Mouse (Mus musculus) kidney, adult 8-10 months (tissue): Measurements from ENCODE around the gene Gnptg.
A peak's percentile ranks its signal among the peaks of the same experiment; 100 is the strongest.

ENCODE experiments used
- DNase-seq, 2 experiments: peaks; one replicate each; pipeline ENCODE4 v3.0.0; 2022

Gnptg gene

GRCm38 (mm10) chr17:25188150-25189031 is 51.5 kb downstream of the Gnptg start, which contains the start of gene Unkl:
TSS of gene Unkl (plus strand) at chr17:25188397.
- DNase-seq, result peak; percentile 30 to 45

GRCm38 (mm10) chr17:25187784-25188149 is 52.2 kb downstream of the Gnptg start:
- DNase-seq, result no peak

GRCm38 (mm10) chr17:25184961-25185360 is 55.0 kb downstream of the Gnptg start:
- no peak for DNase-seq

GRCm38 (mm10) chr17:25184129-25184691 is 55.7 kb downstream of the Gnptg start, which contains the start of gene BC003965:
TSS of gene BC003965 (plus strand) at chr17:25184554.
- DNase-seq, result peak; percentile 96 to 98
